Mouse (Mus musculus) lung, embryonic 16.5 days (tissue): Measurements from ENCODE around the gene Wrnip1. TPM values are rescaled to one million over a fixed set of nuclear protein-coding genes. Genes with fewer than 3 reads are reported as not detected.

Source experiments
- ATAC-seq: fragments of 200-750 bp; cut with Nextera tagmentation; 2 replicates; pipeline ENCODE4 v1.8.0; 2017; ENCODE audit warnings: low read depth, mild to moderate bottlenecking, moderate library complexity
- H3K27ac ChIP-seq: fragments of 300-500 bp; sonication (generic); 2 replicates; pipeline ENCODE4 v1.5.1; 2014; ENCODE audit warnings: mild to moderate bottlenecking, control low read depth, low read length
- H3K27me3 ChIP-seq: fragments of 300-500 bp; sonication (generic); 2 replicates; pipeline ENCODE4 v1.6.1; 2014; ENCODE audit warnings: low read depth, low read length, mixed read lengths; ENCODE audit not compliant: control insufficient read depth, insufficient read depth
- H3K36me3 ChIP-seq: fragments of 300-500 bp; sonication (generic); 2 replicates; pipeline ENCODE4 v1.6.1; 2014; ENCODE audit warnings: low read length; ENCODE audit not compliant: control insufficient read depth, insufficient read depth
- H3K4me1 ChIP-seq: fragments of 300-500 bp; sonication (generic); replicated peaks from 2 replicates; pipeline ENCODE4 v1.6.1; 2014; ENCODE audit warnings: low read length, mixed read lengths; ENCODE audit not compliant: control insufficient read depth, insufficient read depth
- H3K4me2 ChIP-seq: fragments of 300-500 bp; sonication (generic); 2 replicates; pipeline ENCODE4 v1.6.1; 2014; ENCODE audit warnings: low read depth, low read length, control low read depth
- H3K4me3 ChIP-seq: fragments of 300-500 bp; sonication (generic); 2 replicates; pipeline ENCODE4 v1.5.1; 2014; ENCODE audit warnings: mild to moderate bottlenecking, low read length, control low read depth
- H3K9ac ChIP-seq: fragments of 300-500 bp; sonication (generic); 2 replicates; pipeline ENCODE4 v1.6.1; 2014; ENCODE audit warnings: low read length, control low read depth
- H3K9me3 ChIP-seq: fragments of 300-500 bp; sonication (generic); 2 replicates; pipeline ENCODE4 v1.6.1; 2016; ENCODE audit warnings: low read length; ENCODE audit not compliant: control insufficient read depth
- WGBS: fragments of 180-500 bp; shearing (Covaris S2); extraction: QIAGEN DNeasy Blood & Tissue Kit; methylation state at CpG from one replicate; pipeline ENCODE4 v1.1.7; 2014; 5-methylcytosine and 5-hydroxymethylcytosine counted together
- polyA plus RNA-seq: library from polyadenylated mRNA; unstranded; fragments of >200 nt; fragmentation: Nextera tagmentation; extraction: Ambion mirVana; gene quantifications from 2 replicates; pipeline ENCODE4 v1.2.1, GENCODE M21; 2015

The Wrnip1 gene
- 17.0 and 18.3 TPM in 2 replicates for polyA plus RNA-seq

DNA sequence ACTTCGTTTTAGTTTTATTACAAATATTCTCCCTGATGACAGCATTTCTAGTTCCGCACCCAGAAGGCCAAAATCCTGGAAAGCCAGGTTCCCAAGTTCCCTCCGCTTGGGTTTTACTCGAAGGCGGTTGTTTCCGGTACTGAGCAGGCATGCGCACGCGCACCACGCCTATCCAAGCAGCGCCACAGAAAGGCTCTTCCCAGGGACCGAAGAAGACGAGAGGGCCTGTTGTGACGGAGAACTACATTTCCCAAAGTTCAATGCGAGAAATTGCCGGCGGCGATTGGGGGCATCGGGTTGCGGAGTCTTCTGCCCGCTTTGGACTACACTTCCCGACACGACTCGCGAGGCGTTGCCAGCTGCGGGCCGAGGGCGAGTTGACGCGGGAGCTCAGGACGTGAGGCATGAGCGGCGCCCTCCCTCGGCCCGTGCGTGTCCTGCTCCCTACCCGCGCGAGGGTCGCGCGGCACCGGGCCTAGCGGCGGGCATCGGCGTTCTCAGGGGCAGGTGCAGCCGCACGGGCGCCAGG lies at the start of gene Wrnip1:
Gene Wrnip1 (plus strand): TSS at position 346 of the 529 bp plus-strand sequence.
- peak within 1 kb of the TSS; percentile 73 for H3K4me3 ChIP-seq
- peak within 1 kb of the TSS; percentile 92 for H3K4me2 ChIP-seq
- peaks cover 7% of the 10 kb centered on the region for H3K36me3 ChIP-seq
- peaks cover 22% of the 10 kb centered on the region for H3K4me1 ChIP-seq
- no peaks in the 10 kb centered on the region for H3K9me3 ChIP-seq
- peak within 1 kb of the TSS; percentile 65 for H3K27ac ChIP-seq
- under 1% methylated on average over 51 of the region's 51 CpGs for WGBS
- ATAC-seq = peak; percentile 97
- no peaks in the 10 kb centered on the region for H3K27me3 ChIP-seq
- peak within 1 kb of the TSS; percentile 82 for H3K9ac ChIP-seq

DNA sequence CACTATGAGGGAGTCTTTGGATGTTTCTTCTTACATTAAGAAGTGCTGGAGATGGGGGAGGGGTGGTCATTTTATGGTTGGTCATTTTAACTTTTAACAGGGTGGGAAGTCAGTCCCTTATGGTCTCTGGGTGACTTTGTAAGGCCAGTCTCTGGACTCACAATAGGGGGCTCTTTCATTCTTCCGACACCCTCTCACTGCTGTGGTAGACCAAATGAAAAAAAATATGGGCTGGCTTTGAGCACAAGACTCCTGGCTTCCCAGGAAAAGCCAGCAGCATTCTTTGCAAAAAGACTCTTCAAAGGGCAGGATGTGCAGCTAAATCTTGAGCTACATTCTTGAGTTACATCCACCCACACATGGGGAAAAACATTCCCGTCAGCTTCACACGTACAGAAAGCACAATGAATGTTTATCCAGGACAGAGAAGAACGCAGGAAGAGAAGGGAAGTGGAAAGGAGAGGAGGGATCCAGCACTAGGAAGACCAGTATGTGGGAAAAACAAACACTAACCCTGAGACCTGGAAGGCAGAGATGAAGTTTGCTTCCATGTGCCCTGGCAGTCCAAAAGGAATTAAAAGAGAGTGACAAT lies 49.7 kb upstream of the Wrnip1 start:
- no peak overlapping the region for H3K4me2 ChIP-seq
- no peak overlapping the region for H3K4me3 ChIP-seq
- H3K27ac ChIP-seq = no peak overlapping the region
- H3K4me1 ChIP-seq = no peaks in the 10 kb centered on the region
- H3K9me3 ChIP-seq = no peaks in the 10 kb centered on the region
- no peaks in the 10 kb centered on the region for H3K27me3 ChIP-seq
- H3K36me3 ChIP-seq = no peaks in the 10 kb centered on the region
- ATAC-seq = no peak
- WGBS = 11% methylated on average over 4 of the region's 4 CpGs
- H3K9ac ChIP-seq = no peak overlapping the region

GRCm38 (mm10) chr13:32759036-32759435 lies 42.8 kb upstream of the Wrnip1 start:
- 28% methylated on average over 4 of the region's 4 CpGs for WGBS
- no peaks in the 10 kb centered on the region for H3K27me3 ChIP-seq
- no peaks in the 10 kb centered on the region for H3K4me1 ChIP-seq
- 0 out of 2 replicates have a peak, but pooled peaks have one; percentile 23 for ATAC-seq
- H3K9me3 ChIP-seq = no peaks in the 10 kb centered on the region
- no peak overlapping the region for H3K4me2 ChIP-seq
- H3K4me3 ChIP-seq = no peak overlapping the region
- H3K27ac ChIP-seq = no peak overlapping the region
- no peaks in the 10 kb centered on the region for H3K36me3 ChIP-seq
- H3K9ac ChIP-seq = no peak overlapping the region

GRCm38 (mm10) chr13:32760795-32761194 lies 41.0 kb upstream of the Wrnip1 start:
- Histone ChIP-seq H3K4me2 (no peak overlapping the region), H3K9ac (no peak overlapping the region), H3K4me3 (no peak overlapping the region), H3K27ac (no peak overlapping the region), H3K27me3 (no peaks in the 10 kb centered on the region), H3K4me1 (no peaks in the 10 kb centered on the region), H3K36me3 (no peaks in the 10 kb centered on the region), H3K9me3 (no peaks in the 10 kb centered on the region)
- no peak for ATAC-seq
- WGBS = 89% methylated on average over 2 of the region's 2 CpGs

DNA sequence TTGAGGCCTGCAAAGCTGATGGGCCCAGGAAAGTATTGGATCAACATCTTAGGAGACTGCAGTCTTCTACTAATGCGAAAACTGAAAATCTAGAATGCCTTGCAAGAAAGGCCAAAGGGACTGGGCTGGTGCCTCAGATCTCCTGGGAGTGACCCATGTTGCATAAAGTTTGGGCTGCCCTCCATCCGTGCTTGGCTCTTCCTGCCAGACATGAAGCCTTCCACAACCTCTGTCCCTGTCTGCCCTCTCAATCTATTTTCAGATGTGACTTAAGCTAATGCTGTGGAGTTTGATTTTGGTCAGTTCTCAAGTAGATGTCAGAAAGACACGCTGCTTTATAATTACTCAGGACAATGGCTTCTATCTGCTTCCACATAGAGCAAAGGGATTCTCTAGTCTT lies 38.7 kb upstream of the Wrnip1 start:
- Histone ChIP-seq H3K9ac (no peak overlapping the region), H3K4me2 (no peak overlapping the region), H3K27ac (no peak overlapping the region), H3K36me3 (no peaks in the 10 kb centered on the region), H3K9me3 (no peaks in the 10 kb centered on the region), H3K4me1 (no peaks in the 10 kb centered on the region), H3K27me3 (no peaks in the 10 kb centered on the region), H3K4me3 (no peak overlapping the region)
- 78% methylated on average over 3 of the region's 3 CpGs for WGBS
- no peak for ATAC-seq

GRCm38 (mm10) chr13:32764448-32764847 lies 37.4 kb upstream of the Wrnip1 start:
- 24% methylated on average over 7 of the region's 7 CpGs for WGBS
- ATAC-seq = peak; percentile 4; the same call in 1 of the 2 replicates
- H3K4me3 ChIP-seq = no peak overlapping the region
- H3K27me3 ChIP-seq = no peaks in the 10 kb centered on the region
- H3K36me3 ChIP-seq = no peaks in the 10 kb centered on the region
- no peak overlapping the region for H3K9ac ChIP-seq
- H3K4me2 ChIP-seq = no peak overlapping the region
- no peaks in the 10 kb centered on the region for H3K9me3 ChIP-seq
- no peaks in the 10 kb centered on the region for H3K4me1 ChIP-seq
- H3K27ac ChIP-seq = no peak overlapping the region

DNA sequence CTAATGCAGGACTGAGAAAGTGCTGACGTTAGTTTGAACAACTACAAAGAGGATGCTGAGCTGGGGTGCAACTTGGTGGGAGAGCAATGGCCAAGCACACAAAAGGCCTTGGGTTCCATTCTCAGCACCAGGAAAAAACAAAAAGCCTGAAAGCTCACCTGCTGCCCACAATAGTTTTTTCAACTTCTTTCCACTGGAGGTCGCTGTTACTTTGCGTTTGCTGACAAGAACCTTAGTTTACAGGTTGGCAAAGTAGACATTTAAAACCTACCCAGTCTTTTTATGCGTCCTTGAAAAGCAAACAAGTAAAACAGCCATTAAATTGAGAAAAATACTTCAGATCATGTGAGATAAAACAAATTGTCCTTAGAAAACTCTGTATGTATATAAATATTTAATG lies 33.7 kb upstream of the Wrnip1 start:
- Histone ChIP-seq H3K27ac (no peak overlapping the region), H3K36me3 (no peaks in the 10 kb centered on the region), H3K9ac (no peak overlapping the region), H3K4me1 (no peaks in the 10 kb centered on the region), H3K27me3 (no peaks in the 10 kb centered on the region), H3K9me3 (no peaks in the 10 kb centered on the region), H3K4me2 (no peak overlapping the region), H3K4me3 (no peak overlapping the region)
- no peak for ATAC-seq
- 15% methylated on average over 4 of the region's 4 CpGs for WGBS

DNA sequence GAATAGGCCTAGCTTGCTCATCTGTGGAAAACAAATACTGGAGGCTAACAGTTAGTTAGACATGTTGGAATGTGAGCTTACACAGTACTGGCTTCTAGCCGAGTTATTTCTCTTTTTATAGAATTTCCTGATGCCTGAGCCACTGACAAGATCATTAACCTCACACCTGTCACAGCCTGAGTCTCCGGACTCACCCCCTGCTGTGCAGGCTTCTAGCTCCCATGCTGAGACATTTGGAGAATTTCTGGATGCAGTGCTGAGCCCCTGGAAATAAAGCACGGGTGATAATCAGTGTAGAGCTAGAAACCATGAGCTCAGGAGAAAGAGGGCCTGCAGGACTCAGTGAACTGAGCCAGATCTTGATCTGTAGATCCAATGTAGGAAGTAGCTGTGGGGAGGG lies 31.9 kb upstream of the Wrnip1 start:
- H3K27me3 ChIP-seq = no peaks in the 10 kb centered on the region
- ATAC-seq = no peak
- 11% methylated on average over 3 of the region's 3 CpGs for WGBS

GRCm38 (mm10) chr13:32775889-32776288 lies 25.9 kb upstream of the Wrnip1 start:
- H3K4me1 ChIP-seq = no peaks in the 10 kb centered on the region
- H3K27me3 ChIP-seq = no peaks in the 10 kb centered on the region
- no peak overlapping the region for H3K4me2 ChIP-seq
- 82% methylated on average over 9 of the region's 9 CpGs for WGBS
- no peak overlapping the region for H3K4me3 ChIP-seq
- no peak for ATAC-seq
- no peak overlapping the region for H3K27ac ChIP-seq
- no peaks in the 10 kb centered on the region for H3K36me3 ChIP-seq
- H3K9ac ChIP-seq = no peak overlapping the region
- H3K9me3 ChIP-seq = no peaks in the 10 kb centered on the region

More for the DNA sequence above, 31.9 kb upstream of the Wrnip1 start:
- Histone ChIP-seq H3K4me1 (no peaks in the 10 kb centered on the region), H3K9ac (no peak overlapping the region), H3K4me3 (no peak overlapping the region), H3K4me2 (no peak overlapping the region), H3K27ac (no peak overlapping the region), H3K36me3 (no peaks in the 10 kb centered on the region), H3K9me3 (no peaks in the 10 kb centered on the region)
